Mouse (Mus musculus): ENCODE measurements around the gene Aass. TPM values are rescaled to one million over a fixed set of nuclear protein-coding genes. Genes with fewer than 3 reads are reported as not detected.

Aass gene
- total RNA-seq, 1 experiment: 9.5 TPM

DNA sequence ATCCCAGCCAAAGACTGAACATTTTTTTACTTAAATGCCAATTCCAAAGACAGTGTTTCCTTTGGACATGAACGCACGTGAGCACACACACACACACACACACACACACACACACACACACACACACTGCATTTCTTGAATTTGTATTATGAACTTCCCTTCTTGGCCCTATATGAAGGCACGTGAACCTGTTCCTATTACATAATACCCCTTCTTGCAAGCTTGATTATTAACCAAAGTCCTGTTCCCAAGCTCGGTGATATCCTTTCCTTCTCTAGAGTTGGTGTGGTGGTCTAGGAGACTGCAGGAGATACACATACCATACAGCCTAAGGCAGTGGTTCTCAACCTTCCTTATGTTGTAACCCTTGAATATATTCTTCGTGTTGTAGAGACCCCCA lies 7.0 kb downstream of the Aass start:
- TF ChIP-seq CHD2 (IDR thresholded peaks at IDR 0.05; ENCODE audit: low read depth, low read length) (no peak), MAFK (IDR thresholded peaks at IDR 0.05; ENCODE audit: insufficient read depth, low read depth, low read length) (no peak), HCFC1 (IDR thresholded peaks at IDR 0.05; ENCODE audit: borderline replicate concordance, insufficient read depth, low read length) (no peak), ZC3H11A (IDR thresholded peaks at IDR 0.05; ENCODE audit: borderline replicate concordance, low read depth, low read length) (no peak), ZNF384 (IDR thresholded peaks at IDR 0.05; ENCODE audit: low read depth, low read length) (no peak)
- no peak overlapping the region for H3K27ac ChIP-seq (ENCODE audit: insufficient read depth, low read depth, low read length, poor library complexity, severe bottlenecking)
- no peak for DNase-seq (ENCODE audit: low read depth, low spot score)
- H3K36me3 ChIP-seq (ENCODE audit: control insufficient read depth, insufficient read depth, low read length, poor library complexity, severe bottlenecking): no peaks in the 10 kb centered on the region
- H3K4me3 ChIP-seq (ENCODE audit: insufficient read depth in 1 of 2, low read depth in 1 of 2, low read length in 2 of 2, poor library complexity in 1 of 2, severe bottlenecking in 1 of 2): no peak overlapping the region
- H3K4me1 ChIP-seq (ENCODE audit: control insufficient read depth in 2 of 2, insufficient read depth in 2 of 2, low read length in 2 of 2, poor library complexity in 1 of 2): no peaks in the 10 kb centered on the region
- in situ Hi-C loops (cut with MboI; ENCODE audit: low sequenced_read_pairs in 2 of 2, unreplicated experiment in 2 of 2): no loop called here
- H3K9me3 ChIP-seq (ENCODE audit: control insufficient read depth, insufficient read depth, low read depth, low read length): no peaks in the 10 kb centered on the region
- H3K9ac ChIP-seq (ENCODE audit: insufficient read depth, low read depth, low read length, poor library complexity, severe bottlenecking): no peak overlapping the region

DNA sequence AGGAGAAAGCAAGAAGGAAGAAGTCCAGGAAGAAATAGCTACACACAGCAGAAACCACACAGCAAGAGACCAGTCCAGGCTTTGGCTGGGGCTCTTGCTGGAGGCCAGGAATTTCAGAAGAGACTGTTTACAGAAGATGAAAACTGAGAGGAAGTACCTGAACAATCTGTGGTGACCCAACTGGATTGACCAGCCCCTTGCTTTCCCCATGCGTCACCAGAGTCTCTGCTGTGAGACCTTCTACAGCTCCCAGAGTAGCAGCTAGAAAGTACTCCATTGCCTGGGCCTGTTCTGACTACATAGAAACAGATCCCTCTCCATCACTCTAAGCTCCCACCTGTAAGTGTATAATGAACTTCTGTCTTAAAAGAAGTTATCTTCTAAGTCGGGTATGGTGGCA lies 8.0 kb downstream of the Aass start:
- Histone ChIP-seq H3K4me1 (ENCODE audit: control insufficient read depth in 2 of 2, insufficient read depth in 2 of 2, low read length in 2 of 2, poor library complexity in 1 of 2) (no peaks in the 10 kb centered on the region), H3K4me3 (ENCODE audit: insufficient read depth in 1 of 2, low read depth in 1 of 2, low read length in 2 of 2, poor library complexity in 1 of 2, severe bottlenecking in 1 of 2) (no peak overlapping the region), H3K9me3 (ENCODE audit: control insufficient read depth, insufficient read depth, low read depth, low read length) (no peaks in the 10 kb centered on the region), H3K9ac (ENCODE audit: insufficient read depth, low read depth, low read length, poor library complexity, severe bottlenecking) (no peak overlapping the region), H3K36me3 (ENCODE audit: control insufficient read depth, insufficient read depth, low read length, poor library complexity, severe bottlenecking) (no peaks in the 10 kb centered on the region), H3K27ac (ENCODE audit: insufficient read depth, low read depth, low read length, poor library complexity, severe bottlenecking) (no peak overlapping the region)
- TF ChIP-seq HCFC1 (IDR thresholded peaks at IDR 0.05; ENCODE audit: borderline replicate concordance, insufficient read depth, low read length): no peak
- no peak for TF ChIP-seq ZNF384 (IDR thresholded peaks at IDR 0.05; ENCODE audit: low read depth, low read length)
- no peak for TF ChIP-seq CHD2 (IDR thresholded peaks at IDR 0.05; ENCODE audit: low read depth, low read length)
- no peak for TF ChIP-seq ZC3H11A (IDR thresholded peaks at IDR 0.05; ENCODE audit: borderline replicate concordance, low read depth, low read length)
- no peak for TF ChIP-seq MAFK (IDR thresholded peaks at IDR 0.05; ENCODE audit: insufficient read depth, low read depth, low read length)
- in situ Hi-C loops (cut with MboI; ENCODE audit: low sequenced_read_pairs in 2 of 2, unreplicated experiment in 2 of 2): no loop called here
- no peak for DNase-seq (ENCODE audit: low read depth, low spot score)

DNA sequence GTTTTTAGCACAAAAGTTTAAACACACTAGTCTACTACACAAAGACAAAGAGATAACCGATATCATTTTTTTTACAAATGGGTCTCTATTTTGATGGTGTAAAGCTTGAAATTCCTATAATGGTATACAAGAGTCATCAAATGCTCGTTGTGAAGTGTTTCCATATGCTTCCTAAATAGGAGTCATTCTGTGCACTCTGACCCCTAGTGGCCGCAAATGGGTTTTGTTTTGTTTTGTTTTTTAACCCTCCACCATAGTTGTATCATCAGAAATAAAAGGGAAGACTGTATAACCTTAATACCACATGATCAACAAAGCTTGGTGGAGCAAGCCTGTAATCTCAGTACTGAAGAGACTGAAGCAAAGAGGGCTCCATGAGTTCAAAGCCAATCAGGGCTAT lies 9.9 kb downstream of the Aass start:
- H3K9me3 ChIP-seq (ENCODE audit: control insufficient read depth, insufficient read depth, low read depth, low read length): no peaks in the 10 kb centered on the region
- H3K4me3 ChIP-seq (ENCODE audit: insufficient read depth in 1 of 2, low read depth in 1 of 2, low read length in 2 of 2, poor library complexity in 1 of 2, severe bottlenecking in 1 of 2): no peak overlapping the region
- H3K36me3 ChIP-seq (ENCODE audit: control insufficient read depth, insufficient read depth, low read length, poor library complexity, severe bottlenecking): no peaks in the 10 kb centered on the region
- DNase-seq (ENCODE audit: low read depth, low spot score): peak; percentile 42
- TF ChIP-seq CHD2 (IDR thresholded peaks at IDR 0.05; ENCODE audit: low read depth, low read length) (no peak), MAFK (IDR thresholded peaks at IDR 0.05; ENCODE audit: insufficient read depth, low read depth, low read length) (no peak), ZNF384 (IDR thresholded peaks at IDR 0.05; ENCODE audit: low read depth, low read length) (no peak), HCFC1 (IDR thresholded peaks at IDR 0.05; ENCODE audit: borderline replicate concordance, insufficient read depth, low read length) (no peak), ZC3H11A (IDR thresholded peaks at IDR 0.05; ENCODE audit: borderline replicate concordance, low read depth, low read length) (peak; percentile 40; the same call in 1 of the 2 replicates)
- in situ Hi-C loops (cut with MboI; ENCODE audit: low sequenced_read_pairs in 2 of 2, unreplicated experiment in 2 of 2): no loop called here
- no peaks in the 10 kb centered on the region for H3K4me1 ChIP-seq (ENCODE audit: control insufficient read depth in 2 of 2, insufficient read depth in 2 of 2, low read length in 2 of 2, poor library complexity in 1 of 2)
- H3K9ac ChIP-seq (ENCODE audit: insufficient read depth, low read depth, low read length, poor library complexity, severe bottlenecking): no peak overlapping the region
- H3K27ac ChIP-seq (ENCODE audit: insufficient read depth, low read depth, low read length, poor library complexity, severe bottlenecking): no peak overlapping the region

GRCm38 (mm10) chr6:23114781-23115180 lies 18.0 kb downstream of the Aass start:
- no peaks in the 10 kb centered on the region for H3K36me3 ChIP-seq (ENCODE audit: control insufficient read depth, insufficient read depth, low read length, poor library complexity, severe bottlenecking)
- TF ChIP-seq ZC3H11A (IDR thresholded peaks at IDR 0.05; ENCODE audit: borderline replicate concordance, low read depth, low read length) (no peak), ZNF384 (IDR thresholded peaks at IDR 0.05; ENCODE audit: low read depth, low read length) (no peak), MAFK (IDR thresholded peaks at IDR 0.05; ENCODE audit: insufficient read depth, low read depth, low read length) (no peak), HCFC1 (IDR thresholded peaks at IDR 0.05; ENCODE audit: borderline replicate concordance, insufficient read depth, low read length) (no peak), CHD2 (IDR thresholded peaks at IDR 0.05; ENCODE audit: low read depth, low read length) (no peak)
- H3K4me1 ChIP-seq (ENCODE audit: control insufficient read depth in 2 of 2, insufficient read depth in 2 of 2, low read length in 2 of 2, poor library complexity in 1 of 2): no peaks in the 10 kb centered on the region
- H3K9ac ChIP-seq (ENCODE audit: insufficient read depth, low read depth, low read length, poor library complexity, severe bottlenecking): no peak overlapping the region
- no peak for DNase-seq (ENCODE audit: low read depth, low spot score)
- no peaks in the 10 kb centered on the region for H3K9me3 ChIP-seq (ENCODE audit: control insufficient read depth, insufficient read depth, low read depth, low read length)
- no peak overlapping the region for H3K4me3 ChIP-seq (ENCODE audit: insufficient read depth in 1 of 2, low read depth in 1 of 2, low read length in 2 of 2, poor library complexity in 1 of 2, severe bottlenecking in 1 of 2)
- in situ Hi-C loops (cut with MboI; ENCODE audit: low sequenced_read_pairs in 2 of 2, unreplicated experiment in 2 of 2): no loop called here
- H3K27ac ChIP-seq (ENCODE audit: insufficient read depth, low read depth, low read length, poor library complexity, severe bottlenecking): no peak overlapping the region

- no peaks in the 10 kb centered on the region for H3K4me1 ChIP-seq (ENCODE audit: control insufficient read depth in 2 of 2, insufficient read depth in 2 of 2, low read length in 2 of 2, poor library complexity in 1 of 2)
- no peak overlapping the region for H3K9ac ChIP-seq (ENCODE audit: insufficient read depth, low read depth, low read length, poor library complexity, severe bottlenecking)
- no peaks in the 10 kb centered on the region for H3K36me3 ChIP-seq (ENCODE audit: control insufficient read depth, insufficient read depth, low read length, poor library complexity, severe bottlenecking)
- H3K4me3 ChIP-seq (ENCODE audit: insufficient read depth in 1 of 2, low read depth in 1 of 2, low read length in 2 of 2, poor library complexity in 1 of 2, severe bottlenecking in 1 of 2): no peak overlapping the region
- H3K9me3 ChIP-seq (ENCODE audit: control insufficient read depth, insufficient read depth, low read depth, low read length): no peaks in the 10 kb centered on the region
- in situ Hi-C loops (cut with MboI; ENCODE audit: low sequenced_read_pairs in 2 of 2, unreplicated experiment in 2 of 2): no loop called here
- TF ChIP-seq HCFC1 (IDR thresholded peaks at IDR 0.05; ENCODE audit: borderline replicate concordance, insufficient read depth, low read length) (no peak), ZNF384 (IDR thresholded peaks at IDR 0.05; ENCODE audit: low read depth, low read length) (no peak), MAFK (IDR thresholded peaks at IDR 0.05; ENCODE audit: insufficient read depth, low read depth, low read length) (no peak), CHD2 (IDR thresholded peaks at IDR 0.05; ENCODE audit: low read depth, low read length) (no peak), ZC3H11A (IDR thresholded peaks at IDR 0.05; ENCODE audit: borderline replicate concordance, low read depth, low read length) (no peak)
- H3K27ac ChIP-seq (ENCODE audit: insufficient read depth, low read depth, low read length, poor library complexity, severe bottlenecking): no peak overlapping the region
- DNase-seq (ENCODE audit: low read depth, low spot score): no peak
Measured at GRCm38 (mm10) chr6:23107069-23107468, 25.7 kb downstream of the Aass start.
